Mouse (Mus musculus) small intestine, adult 2 months (tissue): ENCODE data around the gene Rack1.

Experiments
- CTCF ChIP-seq: fragments of 200-500 bp; IDR thresholded peaks from 2 replicates; pipeline ENCODE4 v1.5.1; 2012; ENCODE audit warnings: low read depth, mild to moderate bottlenecking, control low read depth, inconsistent platforms, low read length, moderate library complexity, mixed read lengths; ENCODE audit not compliant: insufficient replicate concordance, insufficient read length; ENCODE audit errors: extremely low read depth
- POLR2A ChIP-seq: fragments of 200-500 bp; IDR thresholded peaks from 2 replicates; pipeline ENCODE4 v1.6.1; 2012; ENCODE audit warnings: low read depth, mild to moderate bottlenecking, control low read depth, inconsistent platforms, low read length, moderate library complexity

DNA sequence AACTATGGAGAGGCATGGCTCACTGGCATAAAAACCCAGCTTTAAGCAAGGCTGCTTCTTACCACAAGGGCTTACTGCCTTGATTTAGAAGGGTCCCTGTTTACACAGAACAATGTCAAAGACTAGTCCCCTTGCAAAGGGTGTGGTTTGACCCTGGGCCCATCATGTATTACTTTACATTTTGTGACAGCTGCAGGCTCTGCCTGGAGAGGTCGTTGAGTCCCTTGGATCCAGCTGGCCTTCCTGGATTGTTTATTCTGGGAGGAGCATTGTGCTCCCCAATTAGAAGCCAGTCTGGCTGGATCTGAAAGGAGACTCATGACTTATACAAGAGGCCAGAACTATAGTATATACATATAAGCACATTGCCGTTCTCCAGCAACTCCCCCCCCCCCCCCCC is 50.1 kb downstream of the Rack1 start:
- TF ChIP-seq POLR2A (no peak), CTCF (no peak)
